Comparison of ENCODE assay signal across 10 mouse cellular contexts in the genomic region with DNA sequence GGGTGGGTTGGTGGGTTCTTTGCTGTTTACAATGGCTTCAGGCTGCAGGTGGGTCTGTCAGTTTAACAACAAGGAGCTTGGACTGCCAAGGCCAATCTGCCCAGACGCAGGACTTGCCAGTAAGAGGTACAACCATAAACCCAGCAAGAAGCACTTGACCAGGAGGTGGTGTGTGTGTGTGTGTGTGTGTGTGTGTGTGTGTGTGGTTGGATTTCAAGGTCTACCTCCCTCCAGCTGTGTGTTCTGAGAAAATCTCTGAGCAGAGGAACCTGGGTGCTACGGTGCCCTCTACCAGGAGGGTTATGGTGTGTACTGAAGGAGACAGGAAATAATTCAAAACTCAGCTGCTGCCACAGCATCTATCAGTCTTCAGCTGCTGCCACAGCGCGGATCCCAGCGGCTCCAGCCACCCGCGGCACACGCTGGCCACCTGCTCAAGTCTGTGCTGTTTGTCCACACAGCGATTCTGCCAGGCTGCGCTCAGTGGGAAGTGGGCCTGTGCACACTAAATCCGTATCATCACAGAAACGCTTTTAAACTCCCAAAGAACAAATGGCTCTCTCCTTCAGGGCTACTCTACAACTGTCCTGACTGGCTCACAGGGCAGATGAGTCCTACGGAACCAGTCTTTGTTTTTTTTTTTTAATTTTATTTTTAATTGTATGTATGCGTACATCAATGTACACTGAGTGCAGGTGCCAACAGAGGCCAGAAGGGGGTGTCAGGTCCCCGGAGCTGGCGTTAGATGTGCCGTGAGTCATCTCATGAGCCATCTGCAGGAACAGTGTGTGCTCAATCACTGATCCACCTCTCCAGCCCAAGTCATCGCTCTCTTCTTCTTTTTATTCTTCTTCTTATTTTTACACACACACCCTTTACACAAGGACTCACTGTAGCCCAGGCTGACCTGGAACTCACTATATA. TPM values are rescaled to one million over a fixed set of nuclear protein-coding genes. Genes with fewer than 3 reads are reported as not detected.
A peak's percentile ranks its signal among the peaks of the same experiment; 100 is the strongest.
DNase-seq lines count a peak whose midpoint lies in the region; ATAC-seq and TF ChIP-seq lines count a peak whose summit lies in the region.
"Had no signal": no experiment of that assay in that cellular context is flagged by ENCODE, and none has a peak within 500 bp of the region (broad histone marks: within the 10 kb centered on the region; RNA-seq: fewer than 3 reads in every experiment).

No protein-coding gene starts in this region.

- 0 out of 2 replicates have a peak, but pooled peaks have one; percentile 11 for TF ChIP-seq CTCF in brain, embryonic 14.5 days (IDR thresholded peaks at IDR 0.05; ENCODE audit: borderline replicate concordance, extremely low read depth, insufficient read depth, insufficient read length)

- H3K36me3 ChIP-seq in midbrain, embryonic 12.5 days = peaks cover 54% of the 10 kb centered on the region
- H3K36me3 ChIP-seq in midbrain, embryonic 11.5 days (ENCODE audit: control insufficient read depth, insufficient read depth, low read length) = peaks cover 6% of the 10 kb centered on the region
- H3K36me3 ChIP-seq in forebrain, embryonic 11.5 days (ENCODE audit: control insufficient read depth, insufficient read depth, low read length) = no peaks in the 10 kb centered on the region

- no peak for TF ChIP-seq POLR2A in brain, embryonic 14.5 days (IDR thresholded peaks at IDR 0.05; ENCODE audit: borderline replicate concordance, extremely low read depth, insufficient read depth, insufficient read length, poor library complexity, severe bottlenecking)

- peak overlapping the region; percentile 1; the same call in 1 of the 2 replicates for H3K27ac ChIP-seq in midbrain, embryonic 12.5 days (replicated peaks)
- H3K27ac ChIP-seq in midbrain, embryonic 11.5 days (ENCODE audit: low read depth, low read length) = no peak overlapping the region
- no peak overlapping the region for H3K27ac ChIP-seq in forebrain, embryonic 11.5 days (ENCODE audit: low read depth, low read length)
- H3K27ac ChIP-seq: limb, embryonic 15.5 days had no signal

- intact Hi-C loops in heart, postnatal 10 days (cut with DNase I) = no loop called here

- no peak overlapping the region for H3K4me2 ChIP-seq in midbrain, embryonic 12.5 days (replicated peaks)
- H3K4me2 ChIP-seq in midbrain, embryonic 11.5 days = no peak overlapping the region
- no peak overlapping the region for H3K4me2 ChIP-seq in forebrain, embryonic 11.5 days (ENCODE audit: low read depth, low read length, severe bottlenecking)
- H3K4me2 ChIP-seq: limb, embryonic 15.5 days had no signal

- DNase-seq in heart, adult 11 months = peak; percentile 86
- DNase-seq in heart, postnatal 10 days = no peak
- no peak for DNase-seq in midbrain, embryonic 11.5 days (ENCODE audit: low spot score, missing footprints)
- DNase-seq in brain, embryonic 14.5 days (ENCODE audit: low read depth) = peak; percentile 29
- DNase-seq in forebrain, embryonic 11.5 days (ENCODE audit: low spot score) = no peak
- no peak for DNase-seq in ovary, postnatal 14 days (ENCODE audit: low spot score)
- DNase-seq: gastrocnemius, postnatal 14 days had no signal

- no peaks in the 10 kb centered on the region for H3K9me3 ChIP-seq in midbrain, embryonic 12.5 days
- H3K9me3 ChIP-seq in midbrain, embryonic 11.5 days (ENCODE audit: control insufficient read depth, low read length) = no peaks in the 10 kb centered on the region
- no peaks in the 10 kb centered on the region for H3K9me3 ChIP-seq in forebrain, embryonic 11.5 days (ENCODE audit: control insufficient read depth, low read length)
- H3K9me3 ChIP-seq: limb, embryonic 15.5 days had no signal

- H3K4me1 ChIP-seq in midbrain, embryonic 12.5 days = peaks cover 3% of the 10 kb centered on the region; the same call in 1 of the 2 replicates
- H3K4me1 ChIP-seq in midbrain, embryonic 11.5 days (ENCODE audit: control insufficient read depth, insufficient read depth, low read length) = no peaks in the 10 kb centered on the region
- H3K4me1 ChIP-seq in forebrain, embryonic 11.5 days (replicated peaks; ENCODE audit: control insufficient read depth, insufficient read depth, low read length) = no peaks in the 10 kb centered on the region

- 90% methylated on average over 18 of the region's 18 CpGs for whole genome bisulfite sequencing in midbrain, embryonic 12.5 days
- 89% methylated on average over 18 of the region's 18 CpGs for WGBS in midbrain, embryonic 11.5 days
- WGBS in forebrain, embryonic 11.5 days = 89% methylated on average over 18 of the region's 18 CpGs

- no peaks in the 10 kb centered on the region for H3K27me3 ChIP-seq in midbrain, embryonic 12.5 days
- H3K27me3 ChIP-seq in midbrain, embryonic 11.5 days (ENCODE audit: control insufficient read depth, insufficient read depth, low read length) = no peaks in the 10 kb centered on the region
- no peaks in the 10 kb centered on the region for H3K27me3 ChIP-seq in forebrain, embryonic 11.5 days (ENCODE audit: control insufficient read depth, insufficient read depth, low read length)
- H3K27me3 ChIP-seq: limb, embryonic 15.5 days had no signal

- H3K4me3 ChIP-seq in midbrain, embryonic 12.5 days = no peak overlapping the region
- H3K4me3 ChIP-seq in midbrain, embryonic 11.5 days (ENCODE audit: low read depth, low read length) = no peak overlapping the region
- H3K4me3 ChIP-seq in forebrain, embryonic 11.5 days (ENCODE audit: low read depth, low read length) = no peak overlapping the region
- H3K4me3 ChIP-seq: limb, embryonic 15.5 days had no signal

- H3K9ac ChIP-seq in midbrain, embryonic 12.5 days (replicated peaks) = no peak overlapping the region
- H3K9ac ChIP-seq in midbrain, embryonic 11.5 days (ENCODE audit: low read length) = no peak overlapping the region
- H3K9ac ChIP-seq in forebrain, embryonic 11.5 days (ENCODE audit: low read length) = no peak overlapping the region
- H3K9ac ChIP-seq: limb, embryonic 15.5 days had no signal

- no peak for ATAC-seq in midbrain, embryonic 12.5 days (ENCODE audit: low FRiP score, low read depth)
- ATAC-seq in midbrain, embryonic 11.5 days (ENCODE audit: low FRiP score) = no peak
- peak; percentile 59; the same call in 1 of the 2 replicates for ATAC-seq in megakaryocyte-erythroid progenitor cell, adult 5-6 weeks (replicated peaks; ENCODE audit: low FRiP score, low TSS enrichment, poor library complexity, severe bottlenecking)
- ATAC-seq in forebrain, embryonic 11.5 days (replicated peaks; ENCODE audit: low FRiP score) = no peak

RNA-seq across cellular contexts. Expression of a gene that starts 9.4 kb away (rescaled TPM):
- 10 to 100 TPM; 54.4 to 55.6 TPM for total RNA-seq in heart, postnatal 10 days (2021)
- 71.1 and 77.7 TPM in 2 replicates for polyA plus RNA-seq in midbrain, embryonic 12.5 days (2016; fragmentation: Nextera tagmentation; extraction: Ambion mirVana)
- 64.7 and 71.9 TPM in 2 replicates for polyA plus RNA-seq in midbrain, embryonic 11.5 days (2014; fragmentation: Nextera tagmentation; extraction: Ambion mirVana)
- polyA plus RNA-seq in brain, embryonic 14.5 days (2012; rRNA removed) = 51.3 and 58.6 TPM in 2 replicates
- total RNA-seq in megakaryocyte-erythroid progenitor cell, adult 5-6 weeks (2014; fragmentation: Nextera tagmentation) = 351 and 396 TPM in 2 replicates
- 330 and 379 TPM in 2 replicates for total RNA-seq in megakaryocyte-erythroid progenitor cell, adult 5-6 weeks (2017)
- 61.8 and 71.8 TPM in 2 replicates for polyA plus RNA-seq in forebrain, embryonic 11.5 days (2014; fragmentation: Nextera tagmentation; extraction: Ambion mirVana)

RNA-seq across cellular contexts. Expression of a gene that starts 10.2 kb away (rescaled TPM):
- 10 to 100 TPM; 48.0 to 52.2 TPM for total RNA-seq in heart, postnatal 10 days (2021)
- polyA plus RNA-seq in midbrain, embryonic 12.5 days (2016; fragmentation: Nextera tagmentation; extraction: Ambion mirVana) = 48.4 and 52.6 TPM in 2 replicates
- polyA plus RNA-seq in midbrain, embryonic 11.5 days (2014; fragmentation: Nextera tagmentation; extraction: Ambion mirVana) = 29.5 and 30.0 TPM in 2 replicates
- polyA plus RNA-seq in brain, embryonic 14.5 days (2012; rRNA removed) = 48.6 and 57.5 TPM in 2 replicates
- 81.5 and 99.6 TPM in 2 replicates for total RNA-seq in megakaryocyte-erythroid progenitor cell, adult 5-6 weeks (2014; fragmentation: Nextera tagmentation)
- total RNA-seq in megakaryocyte-erythroid progenitor cell, adult 5-6 weeks (2017) = 45.2 and 48.5 TPM in 2 replicates
- 39.3 and 41.5 TPM in 2 replicates for polyA plus RNA-seq in forebrain, embryonic 11.5 days (2014; fragmentation: Nextera tagmentation; extraction: Ambion mirVana)

RNA-seq across cellular contexts. Expression of a gene that starts 57.5 kb away (rescaled TPM):
- total RNA-seq in heart, postnatal 10 days (2021) = 1 to 10 TPM; 5.1 to 5.7 TPM
- polyA plus RNA-seq in midbrain, embryonic 12.5 days (2016; fragmentation: Nextera tagmentation; extraction: Ambion mirVana) = 21.5 and 24.6 TPM in 2 replicates
- polyA plus RNA-seq in midbrain, embryonic 11.5 days (2014; fragmentation: Nextera tagmentation; extraction: Ambion mirVana) = 13.7 and 17.4 TPM in 2 replicates
- polyA plus RNA-seq in brain, embryonic 14.5 days (2012; rRNA removed) = 31.1 and 32.2 TPM in 2 replicates
- 19.9 and 20.3 TPM in 2 replicates for total RNA-seq in megakaryocyte-erythroid progenitor cell, adult 5-6 weeks (2014; fragmentation: Nextera tagmentation)
- 11.8 and 16.3 TPM in 2 replicates for total RNA-seq in megakaryocyte-erythroid progenitor cell, adult 5-6 weeks (2017)
- polyA plus RNA-seq in forebrain, embryonic 11.5 days (2014; fragmentation: Nextera tagmentation; extraction: Ambion mirVana) = 19.7 and 22.2 TPM in 2 replicates

RNA-seq across cellular contexts. Expression of a gene that starts 58.2 kb away (rescaled TPM):
- total RNA-seq in heart, postnatal 10 days (2021) = 10 to 100 TPM; 15.5 to 17.8 TPM
- polyA plus RNA-seq in midbrain, embryonic 12.5 days (2016; fragmentation: Nextera tagmentation; extraction: Ambion mirVana) = 154 and 167 TPM in 2 replicates
- polyA plus RNA-seq in midbrain, embryonic 11.5 days (2014; fragmentation: Nextera tagmentation; extraction: Ambion mirVana) = 150 and 157 TPM in 2 replicates
- 204 and 243 TPM in 2 replicates for polyA plus RNA-seq in brain, embryonic 14.5 days (2012; rRNA removed)
- 55.0 and 65.2 TPM in 2 replicates for total RNA-seq in megakaryocyte-erythroid progenitor cell, adult 5-6 weeks (2014; fragmentation: Nextera tagmentation)
- total RNA-seq in megakaryocyte-erythroid progenitor cell, adult 5-6 weeks (2017) = 49.4 and 53.2 TPM in 2 replicates
- polyA plus RNA-seq in forebrain, embryonic 11.5 days (2014; fragmentation: Nextera tagmentation; extraction: Ambion mirVana) = 133 and 149 TPM in 2 replicates

Comparison
In these comparisons a context has a peak if more than half of its experiments do, and no peak if none do; other contexts are left out.
1. DNase-seq: peak in heart, adult 11 months (single experiment) and brain, embryonic 14.5 days (single experiment); none in heart, postnatal 10 days (0 of 2), midbrain, embryonic 11.5 days (single experiment), forebrain, embryonic 11.5 days (single experiment) and ovary, postnatal 14 days (single experiment).